Mouse (Mus musculus) liver, adult 2 months (tissue): Measurements from ENCODE around the gene Lman2. TPM values are rescaled to one million over a fixed set of nuclear protein-coding genes. Genes with fewer than 3 reads are reported as not detected.

Experiments used
- DNase-seq: peaks from one replicate; pipeline ENCODE4 v3.0.0-alpha.2; 2011; ENCODE audit warnings: low read depth, low spot score; ENCODE audit errors: extremely low read depth
- H3K27ac ChIP-seq: fragments of 200-500 bp; replicated peaks from 2 replicates; pipeline ENCODE4 v1.5.1; 2012; ENCODE audit warnings: low read depth, mild to moderate bottlenecking, control low read depth, inconsistent platforms, low read length; ENCODE audit not compliant: insufficient read depth
- H3K27me3 ChIP-seq: fragments of 200-500 bp; 2 replicates; pipeline ENCODE4 v1.6.1; 2012; ENCODE audit warnings: mild to moderate bottlenecking, moderate library complexity, low read length, inconsistent platforms; ENCODE audit not compliant: control insufficient read depth, insufficient read depth
- H3K36me3 ChIP-seq: fragments of 200-500 bp; 2 replicates; pipeline ENCODE4 v1.6.1; 2012; ENCODE audit warnings: low read length, inconsistent platforms; ENCODE audit not compliant: control insufficient read depth, insufficient read depth
- H3K4me1 ChIP-seq: fragments of 200-500 bp; 2 replicates; pipeline ENCODE4 v1.6.1; 2011; ENCODE audit warnings: low read length; ENCODE audit not compliant: control insufficient read depth, insufficient read depth
- H3K4me3 ChIP-seq: fragments of 200-500 bp; 2 replicates; pipeline ENCODE4 v1.5.1; 2011; ENCODE audit warnings: low read depth, mild to moderate bottlenecking, control low read depth, low read length, moderate library complexity; ENCODE audit not compliant: insufficient read depth
- H3K79me2 ChIP-seq: fragments of 200-500 bp; 2 replicates; pipeline ENCODE4 v1.6.1; 2012; ENCODE audit warnings: inconsistent platforms, mild to moderate bottlenecking, low read length, moderate library complexity; ENCODE audit not compliant: control insufficient read depth, insufficient read depth
- H3K9ac ChIP-seq: fragments of 200-500 bp; 2 replicates; pipeline ENCODE4 v1.6.1; 2012; ENCODE audit warnings: low read depth, mild to moderate bottlenecking, control low read depth, inconsistent platforms, low read length
- CTCF ChIP-seq: fragments of 200-500 bp; IDR thresholded peaks from 2 replicates; pipeline ENCODE4 v1.5.1; 2011; ENCODE audit warnings: low read depth, low read length, control low read depth
- POLR2A ChIP-seq: fragments of 200-500 bp; IDR thresholded peaks from 2 replicates; pipeline ENCODE4 v1.6.1; 2011; ENCODE audit warnings: low read length, control low read depth; ENCODE audit not compliant: insufficient read depth; ENCODE audit errors: extremely low read depth
- WGBS: fragments of 180-500 bp; shearing (Covaris S2); methylation state at CpG from one replicate; pipeline ENCODE4 v1.1.7; 2018; 5-methylcytosine and 5-hydroxymethylcytosine counted together
- polyA plus RNA-seq: library from polyadenylated mRNA; depleted of rRNA; stranded (reverse); fragments of >200 nt; gene quantifications from 2 replicates; pipeline ENCODE4 v1.2.3, GENCODE M21; 2012; rRNA removed
- total RNA-seq: library from RNA; depleted of rRNA; stranded (reverse); fragments of >200 nt; gene quantifications from 2 replicates; pipeline ENCODE4 v1.2.3, GENCODE M21; 2014; rRNA removed

The Lman2 gene
- 112 and 127 TPM in 2 replicates for total RNA-seq
- 136 and 143 TPM in 2 replicates for polyA plus RNA-seq

DNA sequence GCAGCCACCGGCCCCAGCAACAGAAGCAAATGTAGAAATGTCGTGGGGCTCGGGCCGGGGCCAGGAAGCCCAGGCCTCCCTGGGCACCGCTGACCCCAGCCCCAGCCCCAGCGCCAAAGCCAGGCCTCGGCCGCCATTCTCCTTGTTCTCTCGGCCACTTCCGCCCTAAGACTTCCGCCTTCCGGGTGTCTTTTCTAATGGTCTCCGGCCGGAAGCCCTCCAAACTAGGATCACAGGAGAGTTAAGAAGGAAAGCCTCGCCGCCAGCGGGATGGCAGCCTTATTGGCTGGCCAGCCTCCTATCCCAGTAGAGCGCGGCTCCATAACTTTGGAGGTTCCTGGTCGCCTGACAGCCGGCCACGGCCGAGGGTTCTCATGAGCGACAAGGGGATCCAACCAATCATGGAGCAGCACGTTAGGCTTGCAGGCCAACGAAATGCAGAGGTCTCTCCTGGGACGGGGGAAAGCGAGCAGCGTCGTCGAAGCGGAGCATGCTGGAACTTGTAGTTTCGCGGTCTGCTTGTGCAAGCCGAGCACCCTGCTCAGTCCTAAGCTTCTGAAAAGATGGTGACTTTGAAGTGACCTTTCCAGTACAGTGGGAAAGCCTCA, at the start of gene Lman2:
TSS of gene Lman2 (minus strand) at position 331 of the 608 bp plus-strand sequence.
- Histone ChIP-seq H3K36me3 (peaks cover 20% of the 10 kb centered on the region), H3K27ac (peak within 1 kb of the TSS; percentile 85), H3K79me2 (peaks cover 31% of the 10 kb centered on the region), H3K9ac (peak within 1 kb of the TSS; percentile 90), H3K4me1 (peaks cover 10% of the 10 kb centered on the region), H3K27me3 (no peaks in the 10 kb centered on the region), H3K4me3 (peak within 1 kb of the TSS; percentile 85)
- WGBS = under 1% methylated on average over 35 of the region's 35 CpGs
- peak; percentile 99 for DNase-seq
- TF ChIP-seq CTCF (no peak), POLR2A (peak; percentile 84)

- 82% methylated on average over 7 of the region's 7 CpGs for WGBS
- Histone ChIP-seq H3K4me1 (no peaks in the 10 kb centered on the region), H3K27me3 (no peaks in the 10 kb centered on the region)
Observed at GRCm38 (mm10) chr13:55411826-55412225, 49.2 kb upstream of the Lman2 start.

DNA sequence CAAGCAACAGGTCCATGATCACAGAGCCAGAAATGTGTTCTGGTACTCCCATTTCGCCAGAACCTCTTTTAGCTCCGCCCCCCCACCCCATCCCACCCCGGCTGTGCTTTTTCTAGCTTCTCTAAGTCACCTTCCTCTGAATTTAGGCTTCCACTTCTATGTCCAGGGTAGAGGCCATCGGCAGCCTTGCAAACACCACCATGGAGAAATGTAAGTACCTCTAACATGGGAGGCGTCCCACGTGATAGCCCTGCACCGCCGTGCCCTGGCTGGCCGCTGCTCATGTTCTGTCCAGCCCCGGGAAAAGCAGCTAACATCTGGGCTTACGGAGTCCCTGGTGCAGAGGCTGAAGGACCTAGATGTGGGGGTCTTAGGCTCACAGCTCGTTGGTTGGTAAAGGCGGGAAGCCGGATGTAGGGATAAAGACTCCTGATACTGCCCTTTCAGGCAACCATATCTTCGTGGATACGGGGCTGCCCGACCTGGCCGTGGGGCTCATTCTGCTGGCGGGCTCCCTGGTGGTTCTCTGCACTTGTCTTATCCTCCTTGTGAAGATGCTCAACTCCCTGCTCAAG, 46.0 kb upstream of the Lman2 start:
- no peaks in the 10 kb centered on the region for H3K4me1 ChIP-seq
- H3K9ac ChIP-seq = no peak overlapping the region
- H3K27me3 ChIP-seq = no peaks in the 10 kb centered on the region
- no peaks in the 10 kb centered on the region for H3K36me3 ChIP-seq
- H3K4me3 ChIP-seq = no peak overlapping the region
- no peak overlapping the region for H3K27ac ChIP-seq
- TF ChIP-seq POLR2A (no peak), CTCF (no peak)
- H3K79me2 ChIP-seq = no peaks in the 10 kb centered on the region
- no peak for DNase-seq
- WGBS = 84% methylated on average over 19 of the region's 19 CpGs

More at GRCm38 (mm10) chr13:55411826-55412225, 49.2 kb upstream of the Lman2 start:
- TF ChIP-seq CTCF (no peak), POLR2A (no peak)
- DNase-seq = no peak
- no peaks in the 10 kb centered on the region for H3K36me3 ChIP-seq
- H3K4me3 ChIP-seq = no peak overlapping the region
- no peak overlapping the region for H3K9ac ChIP-seq
- no peaks in the 10 kb centered on the region for H3K79me2 ChIP-seq
- no peak overlapping the region for H3K27ac ChIP-seq

DNA sequence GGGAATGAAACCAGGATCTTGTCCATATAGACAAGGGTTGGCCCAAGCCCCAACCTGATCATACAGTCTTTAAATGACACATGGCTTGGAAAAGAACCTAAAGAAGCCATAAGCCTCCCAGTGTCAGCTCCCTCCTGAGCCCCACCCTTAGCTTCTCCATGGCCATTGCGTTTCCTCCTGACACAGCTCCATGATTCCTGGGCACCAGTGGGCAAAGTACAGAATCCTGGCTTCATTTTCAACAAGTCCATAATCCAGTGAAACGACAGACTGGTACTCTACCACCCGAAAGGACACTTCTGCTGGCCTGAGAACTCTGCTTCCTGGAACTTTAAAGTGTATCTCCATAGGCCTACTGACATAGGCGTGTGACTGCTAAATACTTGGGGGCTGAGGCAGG, 44.8 kb upstream of the Lman2 start:
- no peaks in the 10 kb centered on the region for H3K4me1 ChIP-seq
- 71% methylated on average over 4 of the region's 4 CpGs for WGBS
- H3K79me2 ChIP-seq = no peaks in the 10 kb centered on the region
- TF ChIP-seq POLR2A (no peak), CTCF (no peak)
- H3K27ac ChIP-seq = no peak overlapping the region
- H3K4me3 ChIP-seq = no peak overlapping the region
- DNase-seq = no peak
- no peak overlapping the region for H3K9ac ChIP-seq
- no peaks in the 10 kb centered on the region for H3K36me3 ChIP-seq
- H3K27me3 ChIP-seq = no peaks in the 10 kb centered on the region

- H3K4me3 ChIP-seq = no peak overlapping the region
- H3K27me3 ChIP-seq = no peaks in the 10 kb centered on the region
- no peaks in the 10 kb centered on the region for H3K36me3 ChIP-seq
- TF ChIP-seq CTCF (no peak), POLR2A (no peak)
- no peak overlapping the region for H3K9ac ChIP-seq
- no peaks in the 10 kb centered on the region for H3K4me1 ChIP-seq
- WGBS = 64% methylated on average over 13 of the region's 13 CpGs
- H3K79me2 ChIP-seq = no peaks in the 10 kb centered on the region
- H3K27ac ChIP-seq = no peak overlapping the region
- no peak for DNase-seq
Observed at GRCm38 (mm10) chr13:55405783-55406390, 43.3 kb upstream of the Lman2 start.
